Comparison of ENCODE assay signal across 25 mouse cellular contexts in the genomic region with DNA sequence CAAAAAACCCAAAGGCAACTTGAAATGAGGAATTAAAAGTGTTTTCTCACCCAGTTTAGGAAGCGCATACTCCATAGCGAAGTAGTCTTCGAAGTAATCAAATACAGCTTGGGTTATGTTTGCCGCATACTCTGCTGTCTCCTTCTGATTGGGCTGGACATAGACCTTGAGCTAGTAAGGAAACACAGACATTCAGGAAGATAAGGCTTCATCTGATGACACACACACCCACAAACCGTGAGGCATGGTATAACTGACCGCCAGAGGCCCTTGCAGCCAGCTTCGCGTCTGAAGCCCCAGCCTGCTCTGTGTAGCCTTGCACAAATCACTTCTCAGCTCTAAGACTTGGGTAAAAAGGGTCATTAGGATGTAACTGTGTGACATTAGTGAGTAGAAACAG.
"Had no signal": no experiment of that assay in that cellular context is flagged by ENCODE, and none has a peak within 500 bp of the region (broad histone marks: within the 10 kb centered on the region; RNA-seq: fewer than 3 reads in every experiment).

No protein-coding gene starts in this region.

- DNase-seq: gastrocnemius, postnatal 10 days; heart, postnatal 10 days; heart, postnatal 4 days; kidney, adult 11 months; kidney, adult 2 months; kidney, adult 9 months; kidney, postnatal 25 days; kidney, postnatal 4 days; liver; liver, embryonic 13.5 days; liver, postnatal 0 days had no signal

- H3K4me1 ChIP-seq: heart, embryonic 12.5 days; hindbrain, embryonic 10.5 days; hindbrain, embryonic 13.5 days; hindbrain, embryonic 15.5 days; liver, embryonic 13.5 days; liver, embryonic 15.5 days had no signal

- ATAC-seq: hindbrain, postnatal 0 days; liver, postnatal 0 days had no signal

- H3K4me2 ChIP-seq: heart, embryonic 12.5 days; hindbrain, embryonic 13.5 days; hindbrain, embryonic 15.5 days; kidney, embryonic 15.5 days; limb, embryonic 12.5 days; liver, embryonic 11.5 days; liver, embryonic 13.5 days; liver, embryonic 15.5 days had no signal

- H3K36me3 ChIP-seq: heart, embryonic 12.5 days; hindbrain, embryonic 10.5 days; hindbrain, embryonic 13.5 days; hindbrain, embryonic 15.5 days; limb, embryonic 10.5 days; limb, embryonic 12.5 days; liver, embryonic 13.5 days; liver, embryonic 15.5 days had no signal

- H3K9ac ChIP-seq: heart, embryonic 12.5 days; hindbrain, embryonic 13.5 days; hindbrain, embryonic 15.5 days; kidney, embryonic 15.5 days; limb, embryonic 12.5 days; liver, embryonic 13.5 days; liver, embryonic 15.5 days; liver, postnatal 0 days had no signal

- H3K27me3 ChIP-seq: heart, embryonic 12.5 days; hindbrain, embryonic 13.5 days; hindbrain, embryonic 15.5 days; kidney, embryonic 15.5 days; limb, embryonic 12.5 days; liver, embryonic 13.5 days; liver, embryonic 15.5 days had no signal

- H3K4me3 ChIP-seq: heart, adult 2 months; heart, embryonic 12.5 days; hindbrain, embryonic 10.5 days; hindbrain, embryonic 13.5 days; hindbrain, embryonic 15.5 days; kidney, embryonic 15.5 days; layer of hippocampus, adult 2 months; left cerebral cortex, adult 2 months; limb, embryonic 10.5 days; limb, embryonic 12.5 days; liver, embryonic 13.5 days; liver, embryonic 15.5 days had no signal

- H3K9me3 ChIP-seq: heart, embryonic 12.5 days; hindbrain, embryonic 10.5 days; hindbrain, embryonic 13.5 days; hindbrain, embryonic 15.5 days; kidney, embryonic 15.5 days; limb, embryonic 10.5 days; limb, embryonic 12.5 days; liver, embryonic 13.5 days; liver, embryonic 15.5 days had no signal

- H3K27ac ChIP-seq: heart, adult 2 months; hindbrain, embryonic 10.5 days; hindbrain, embryonic 13.5 days; hindbrain, embryonic 15.5 days; hindbrain, postnatal 0 days; kidney, embryonic 15.5 days; kidney, postnatal 0 days; layer of hippocampus, adult 2 months; left cerebral cortex, adult 2 months; limb, embryonic 10.5 days; limb, embryonic 12.5 days; liver, embryonic 13.5 days; liver, embryonic 15.5 days had no signal
